Mouse (Mus musculus) stomach, embryonic 16.5 days (tissue): ENCODE measurements around the gene Pld2. TPM values are rescaled to one million over a fixed set of nuclear protein-coding genes. Genes with fewer than 3 reads are reported as not detected.

Experiments
- ATAC-seq: fragments of 200-750 bp; cut with Nextera tagmentation; 2 replicates; pipeline ENCODE4 v1.8.0; 2017; ENCODE audit warnings: moderate number of reproducible peaks, moderate TSS enrichment; ENCODE audit not compliant: insufficient read depth, low FRiP score
- H3K27ac ChIP-seq: fragments of 300-500 bp; sonication (generic); 2 replicates; pipeline ENCODE4 v1.5.1; 2014; ENCODE audit warnings: low read length
- H3K27me3 ChIP-seq: fragments of 300-500 bp; sonication (generic); 2 replicates; pipeline ENCODE4 v1.6.1; 2014; ENCODE audit warnings: low read length, control low read depth, mixed read lengths; ENCODE audit not compliant: control insufficient read depth, insufficient read depth
- H3K36me3 ChIP-seq: fragments of 300-500 bp; sonication (generic); 2 replicates; pipeline ENCODE4 v1.6.1; 2014; ENCODE audit warnings: low read length; ENCODE audit not compliant: control insufficient read depth, insufficient read depth
- H3K4me1 ChIP-seq: fragments of 300-500 bp; sonication (generic); 2 replicates; pipeline ENCODE4 v1.6.1; 2014; ENCODE audit warnings: low read length, control low read depth, mixed read lengths; ENCODE audit not compliant: control insufficient read depth, insufficient read depth
- H3K4me2 ChIP-seq: fragments of 300-500 bp; sonication (generic); 2 replicates; pipeline ENCODE4 v1.6.1; 2014; ENCODE audit warnings: low read depth, low read length, mixed read lengths
- H3K4me3 ChIP-seq: fragments of 300-500 bp; sonication (generic); replicated peaks from 2 replicates; pipeline ENCODE4 v1.5.1; 2014; ENCODE audit warnings: mild to moderate bottlenecking, low read length
- H3K9ac ChIP-seq: fragments of 300-500 bp; sonication (generic); 2 replicates; pipeline ENCODE4 v1.6.1; 2014; ENCODE audit warnings: low read length
- H3K9me3 ChIP-seq: fragments of 300-500 bp; sonication (generic); replicated peaks from 2 replicates; pipeline ENCODE4 v1.6.1; 2016; ENCODE audit warnings: low read length, control low read depth; ENCODE audit not compliant: control insufficient read depth
- WGBS: fragments of 180-500 bp; shearing (Covaris S2); extraction: QIAGEN DNeasy Blood & Tissue Kit; methylation state at CpG from one replicate; pipeline ENCODE4 v1.1.7; 2014; 5-methylcytosine and 5-hydroxymethylcytosine counted together
- polyA plus RNA-seq: library from polyadenylated mRNA; unstranded; fragments of >200 nt; fragmentation: Nextera tagmentation; extraction: Ambion mirVana; gene quantifications from 2 replicates; pipeline ENCODE4 v1.2.1, GENCODE M21; 2015

The Pld2 gene
- polyA plus RNA-seq, 1 experiment from 2014 or later: 17.8 TPM

DNA sequence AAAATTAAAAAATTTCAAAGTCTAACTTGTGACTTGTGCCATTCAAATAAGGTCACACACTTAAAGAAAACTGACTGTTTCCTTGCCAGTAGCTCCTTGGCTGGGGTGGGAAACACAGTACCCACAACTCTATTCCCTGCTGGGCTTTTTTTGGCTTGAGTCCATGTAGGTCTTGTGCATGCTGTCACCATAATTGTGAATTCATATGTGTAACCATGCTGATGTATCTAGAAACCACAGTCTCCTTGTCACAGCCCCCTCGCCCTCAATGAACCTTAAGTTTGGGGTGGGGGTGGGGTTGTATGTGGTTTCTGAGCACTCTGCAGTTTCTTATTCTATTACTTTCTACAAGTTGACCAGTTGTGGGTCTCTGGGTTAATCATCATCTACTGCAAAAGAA is 51.9 kb downstream of the Pld2 start:
- Histone ChIP-seq H3K27ac (no peak overlapping the region), H3K9me3 (no peaks in the 10 kb centered on the region), H3K9ac (no peak overlapping the region), H3K36me3 (no peaks in the 10 kb centered on the region), H3K4me3 (no peak overlapping the region), H3K4me2 (no peak overlapping the region), H3K4me1 (0 out of 2 replicates have a peak, but pooled peaks cover 9% of the 10 kb centered on the region), H3K27me3 (no peaks in the 10 kb centered on the region)
- WGBS: 83% methylated on average over 1 of the region's 1 CpGs
- no peak for ATAC-seq

DNA sequence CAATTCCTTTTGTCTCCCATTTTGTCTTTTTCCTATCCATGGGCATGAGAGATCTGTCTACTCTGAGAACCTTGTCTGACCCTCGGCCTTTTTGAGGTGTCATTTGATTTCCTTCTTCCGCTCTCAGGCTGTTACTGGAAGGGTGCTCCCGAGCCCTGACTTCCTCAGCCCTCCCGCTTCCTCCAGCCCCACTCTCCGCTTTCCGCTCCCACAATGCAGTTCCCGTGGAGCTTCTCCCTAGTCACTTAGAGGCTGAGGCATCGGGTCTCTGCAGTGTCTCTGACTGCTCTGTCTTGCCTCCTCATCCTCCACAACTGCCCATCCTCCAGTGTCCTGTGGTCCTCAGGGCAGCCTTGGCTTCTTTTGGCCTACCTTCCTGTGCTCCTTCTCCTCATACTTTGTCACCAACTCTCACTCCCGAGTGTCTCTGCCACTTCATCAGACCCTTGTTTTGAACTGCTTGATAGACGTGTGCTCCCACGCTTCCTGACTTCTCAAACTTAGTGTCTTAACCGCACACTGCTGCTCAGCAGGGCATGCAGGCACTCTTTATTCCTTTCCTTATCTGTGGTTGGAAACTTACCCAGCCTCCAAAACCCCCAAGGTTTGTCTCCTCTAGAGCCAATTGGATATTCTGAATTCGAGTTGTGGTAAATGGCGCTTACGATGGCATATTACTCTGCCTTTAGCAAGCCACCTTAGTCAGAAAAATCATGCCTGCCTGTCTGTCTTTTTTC is 54.6 kb downstream of the Pld2 start:
- no peaks in the 10 kb centered on the region for H3K9me3 ChIP-seq
- ATAC-seq: no peak
- H3K36me3 ChIP-seq: 0 out of 2 replicates have a peak, but pooled peaks cover 2% of the 10 kb centered on the region
- 81% methylated on average over 15 of the region's 15 CpGs for WGBS
- no peak overlapping the region for H3K9ac ChIP-seq
- H3K4me3 ChIP-seq: no peak overlapping the region
- 0 out of 2 replicates have a peak, but pooled peaks cover 8% of the 10 kb centered on the region for H3K4me1 ChIP-seq
- H3K27ac ChIP-seq: 0 out of 2 replicates have a peak overlapping the region, but pooled peaks have one; percentile 56
- H3K27me3 ChIP-seq: no peaks in the 10 kb centered on the region
- H3K4me2 ChIP-seq: no peak overlapping the region

DNA sequence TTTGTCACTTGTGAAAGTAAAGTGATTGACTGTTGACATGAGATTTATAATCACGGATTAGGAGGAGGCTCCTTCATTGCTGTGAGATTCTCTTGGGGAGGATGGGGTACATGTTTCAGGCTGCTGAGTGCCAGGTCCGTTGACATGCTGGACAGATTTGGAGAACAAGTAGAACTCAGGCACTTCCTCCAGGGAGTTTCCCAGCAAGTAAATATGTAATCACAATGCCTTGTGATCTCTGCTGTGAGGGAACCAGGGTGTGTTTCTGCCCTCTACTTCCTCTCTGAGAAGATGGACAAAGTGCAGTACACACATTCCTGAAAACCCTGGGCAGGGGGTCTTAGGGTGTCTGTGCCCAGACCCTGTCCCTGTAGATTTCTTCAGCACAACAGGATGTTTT is 55.8 kb downstream of the Pld2 start:
- H3K4me3 ChIP-seq: no peak overlapping the region
- H3K4me2 ChIP-seq: no peak overlapping the region
- H3K4me1 ChIP-seq: 0 out of 2 replicates have a peak, but pooled peaks cover 8% of the 10 kb centered on the region
- 42% methylated on average over 2 of the region's 2 CpGs for WGBS
- 0 out of 2 replicates have a peak, but pooled peaks have one; percentile 17 for ATAC-seq
- H3K9ac ChIP-seq: no peak overlapping the region
- H3K27me3 ChIP-seq: no peaks in the 10 kb centered on the region
- no peaks in the 10 kb centered on the region for H3K9me3 ChIP-seq
- H3K36me3 ChIP-seq: 0 out of 2 replicates have a peak, but pooled peaks cover 3% of the 10 kb centered on the region
- H3K27ac ChIP-seq: peak overlapping the region; percentile 56

DNA sequence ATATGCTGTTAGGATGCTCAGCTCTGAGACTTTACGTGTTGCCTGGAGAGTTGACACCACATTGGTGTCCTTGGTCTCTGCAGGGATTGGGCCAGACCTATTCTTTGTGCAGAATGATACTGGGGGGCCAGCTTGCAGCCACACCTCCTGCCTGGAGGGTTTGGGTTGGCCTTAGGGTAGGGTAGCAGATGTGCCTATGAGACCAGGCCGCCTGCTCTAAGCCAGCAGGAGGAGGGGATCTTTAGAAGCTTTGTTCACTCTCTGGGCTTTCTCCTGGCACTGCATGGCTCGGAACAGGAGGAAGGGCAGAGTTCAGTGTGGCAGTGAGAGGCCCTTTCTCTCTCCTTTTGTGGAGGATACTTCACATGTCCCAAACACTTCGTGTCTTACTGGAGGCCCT is 56.2 kb downstream of the Pld2 start:
- no peaks in the 10 kb centered on the region for H3K27me3 ChIP-seq
- no peak overlapping the region for H3K4me2 ChIP-seq
- ATAC-seq: no peak
- 0 out of 2 replicates have a peak, but pooled peaks cover 8% of the 10 kb centered on the region for H3K4me1 ChIP-seq
- 60% methylated on average over 4 of the region's 4 CpGs for WGBS
- H3K9me3 ChIP-seq: no peaks in the 10 kb centered on the region
- H3K9ac ChIP-seq: no peak overlapping the region
- H3K4me3 ChIP-seq: no peak overlapping the region
- H3K27ac ChIP-seq: peak overlapping the region; percentile 55
- H3K36me3 ChIP-seq: 0 out of 2 replicates have a peak, but pooled peaks cover 3% of the 10 kb centered on the region

DNA sequence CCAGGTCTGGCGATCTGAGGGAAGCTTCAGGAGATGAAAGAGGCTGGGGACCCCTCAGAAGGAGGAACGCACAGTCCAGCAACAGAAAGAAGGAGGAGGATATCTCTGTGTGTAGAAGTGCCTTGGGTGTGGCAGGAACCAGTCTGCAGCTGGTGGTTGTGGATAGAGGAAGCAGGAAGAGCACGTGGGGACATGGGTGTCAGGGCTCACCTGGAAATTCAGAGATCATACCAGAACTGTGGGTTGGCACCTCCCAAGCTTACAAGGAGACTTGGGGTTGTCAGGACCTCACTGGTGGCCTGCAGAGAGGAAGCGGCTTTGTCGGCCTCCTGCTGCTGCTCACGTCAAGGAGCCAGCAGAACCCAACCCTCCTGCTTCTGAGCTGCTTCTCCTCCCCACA is 57.4 kb downstream of the Pld2 start:
- Histone ChIP-seq H3K9me3 (no peaks in the 10 kb centered on the region), H3K4me3 (no peak overlapping the region), H3K27me3 (no peaks in the 10 kb centered on the region), H3K27ac (no peak overlapping the region), H3K36me3 (0 out of 2 replicates have a peak, but pooled peaks cover 3% of the 10 kb centered on the region), H3K4me2 (no peak overlapping the region), H3K9ac (no peak overlapping the region), H3K4me1 (0 out of 2 replicates have a peak, but pooled peaks cover 8% of the 10 kb centered on the region)
- ATAC-seq: no peak
- WGBS: 79% methylated on average over 6 of the region's 6 CpGs

DNA sequence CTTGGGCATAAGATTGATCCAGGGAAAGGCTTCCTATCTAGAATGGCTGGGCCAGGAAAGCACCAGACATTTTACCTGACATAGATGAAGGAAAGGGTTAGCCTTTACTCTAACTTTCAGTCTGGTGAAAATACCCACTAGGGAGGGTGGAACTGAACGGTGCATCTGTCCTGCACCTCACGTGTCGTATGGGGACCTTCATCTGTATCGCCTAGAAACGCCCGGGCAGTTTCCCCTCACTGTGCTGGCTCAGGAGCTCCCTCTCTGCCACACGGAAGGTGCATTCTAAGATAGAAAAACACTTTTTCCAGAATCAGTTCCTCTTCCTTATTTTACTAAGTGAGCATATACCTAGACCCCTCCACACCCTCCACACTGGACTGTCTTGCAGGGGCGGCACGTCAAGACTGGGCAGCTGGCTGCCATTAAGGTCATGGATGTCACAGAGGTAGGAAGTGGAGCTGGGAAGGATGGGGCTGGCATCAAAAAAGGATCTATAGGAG is 58.6 kb downstream of the Pld2 start:
- no peaks in the 10 kb centered on the region for H3K27me3 ChIP-seq
- H3K9me3 ChIP-seq: no peaks in the 10 kb centered on the region
- no peak overlapping the region for H3K4me2 ChIP-seq
- ATAC-seq: no peak
- 82% methylated on average over 9 of the region's 9 CpGs for WGBS
- H3K36me3 ChIP-seq: 0 out of 2 replicates have a peak, but pooled peaks cover 3% of the 10 kb centered on the region
- no peak overlapping the region for H3K9ac ChIP-seq
- 0 out of 2 replicates have a peak, but pooled peaks cover 8% of the 10 kb centered on the region for H3K4me1 ChIP-seq
- no peak overlapping the region for H3K27ac ChIP-seq
- no peak overlapping the region for H3K4me3 ChIP-seq

DNA sequence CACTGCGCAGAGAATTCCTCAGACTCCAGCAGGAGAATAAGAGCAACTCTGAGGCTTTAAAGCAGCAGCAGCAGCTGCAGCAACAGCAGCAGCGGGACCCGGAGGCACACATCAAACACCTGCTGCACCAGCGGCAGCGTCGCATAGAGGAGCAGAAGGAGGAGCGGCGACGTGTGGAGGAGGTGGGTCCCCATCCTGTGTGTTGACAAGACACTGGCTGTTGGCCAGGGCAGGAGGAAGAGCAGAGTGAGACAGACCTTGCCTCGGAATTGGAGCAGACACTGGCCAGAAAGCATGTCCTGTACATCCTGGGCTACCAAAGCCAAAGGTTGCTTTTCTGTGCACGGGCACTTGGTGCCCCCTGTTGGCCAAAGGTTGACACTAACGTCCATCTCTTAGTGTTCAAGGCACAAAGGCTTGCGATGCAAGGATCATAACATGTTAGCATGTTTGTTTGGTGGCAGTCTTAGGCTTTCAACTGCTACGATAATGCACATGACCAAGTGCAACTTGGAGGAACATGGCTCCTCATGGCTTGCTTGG is 65.2 kb downstream of the Pld2 start:
- peaks cover 16% of the 10 kb centered on the region for H3K36me3 ChIP-seq
- no peaks in the 10 kb centered on the region for H3K9me3 ChIP-seq
- H3K4me2 ChIP-seq: no peak overlapping the region
- H3K27me3 ChIP-seq: no peaks in the 10 kb centered on the region
- 52% methylated on average over 14 of the region's 14 CpGs for WGBS
- ATAC-seq: 0 out of 2 replicates have a peak, but pooled peaks have one; percentile 30
- no peak overlapping the region for H3K4me3 ChIP-seq
- no peaks in the 10 kb centered on the region for H3K4me1 ChIP-seq
- H3K9ac ChIP-seq: no peak overlapping the region
- H3K27ac ChIP-seq: no peak overlapping the region

DNA sequence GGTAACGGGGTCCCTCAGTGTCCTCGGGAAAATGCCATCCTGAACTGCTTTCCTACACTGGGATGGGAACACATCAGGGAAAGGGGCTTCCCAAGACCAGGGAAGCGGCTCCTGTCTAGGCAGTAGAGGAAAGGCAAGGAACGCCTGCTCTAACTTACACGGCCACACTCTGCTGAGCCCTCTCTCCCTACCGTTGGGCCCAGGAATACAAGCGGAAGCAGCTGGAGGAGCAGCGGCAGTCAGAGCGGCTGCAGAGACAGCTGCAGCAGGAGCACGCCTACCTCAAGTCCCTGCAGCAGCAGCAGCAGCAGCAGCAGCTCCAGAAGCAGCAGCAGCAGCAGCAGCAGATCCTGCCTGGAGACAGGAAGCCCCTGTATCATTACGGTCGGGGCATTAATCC is 66.9 kb downstream of the Pld2 start:
- Histone ChIP-seq H3K4me3 (no peak overlapping the region), H3K27ac (no peak overlapping the region), H3K9me3 (no peaks in the 10 kb centered on the region), H3K4me2 (no peak overlapping the region), H3K27me3 (no peaks in the 10 kb centered on the region), H3K36me3 (peaks cover 22% of the 10 kb centered on the region), H3K4me1 (no peaks in the 10 kb centered on the region), H3K9ac (no peak overlapping the region)
- ATAC-seq: no peak
- 72% methylated on average over 12 of the region's 12 CpGs for WGBS

DNA sequence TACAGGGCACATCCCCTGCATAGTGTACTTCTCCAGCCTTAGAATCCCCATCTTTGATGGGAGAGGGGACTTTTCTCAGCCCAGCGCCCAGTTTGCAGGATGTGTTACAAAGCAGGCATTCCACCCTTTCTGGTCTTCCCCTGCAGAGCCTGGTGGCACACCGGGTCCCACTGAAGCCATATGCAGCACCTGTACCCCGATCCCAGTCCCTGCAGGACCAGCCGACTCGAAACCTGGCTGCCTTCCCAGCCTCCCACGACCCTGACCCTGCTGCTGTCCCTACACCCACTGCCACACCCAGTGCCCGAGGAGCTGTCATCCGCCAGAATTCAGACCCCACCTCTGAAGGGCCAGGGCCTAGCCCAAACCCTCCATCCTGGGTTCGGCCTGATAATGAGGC is 67.7 kb downstream of the Pld2 start:
- WGBS: 83% methylated on average over 9 of the region's 9 CpGs
- H3K4me3 ChIP-seq: no peak overlapping the region
- no peaks in the 10 kb centered on the region for H3K4me1 ChIP-seq
- H3K9ac ChIP-seq: no peak overlapping the region
- no peak overlapping the region for H3K27ac ChIP-seq
- peaks cover 22% of the 10 kb centered on the region for H3K36me3 ChIP-seq
- H3K9me3 ChIP-seq: no peaks in the 10 kb centered on the region
- ATAC-seq: no peak
- H3K4me2 ChIP-seq: no peak overlapping the region
- no peaks in the 10 kb centered on the region for H3K27me3 ChIP-seq
